Mouse (Mus musculus) embryo, embryonic 10 days (tissue): Measurements from ENCODE around the gene Pax5.
A peak's percentile ranks its signal among the peaks of the same experiment; 100 is the strongest.

Experiments used
- DNase-seq: peaks from one replicate; pipeline ENCODE4 v3.0.0-alpha.2; 2015; ENCODE audit warnings: low spot score

Gene Pax5

GRCm38 (mm10) chr4:44600875-44601274, 109.4 kb downstream of the Pax5 start:
- DNase-seq = no peak

DNA sequence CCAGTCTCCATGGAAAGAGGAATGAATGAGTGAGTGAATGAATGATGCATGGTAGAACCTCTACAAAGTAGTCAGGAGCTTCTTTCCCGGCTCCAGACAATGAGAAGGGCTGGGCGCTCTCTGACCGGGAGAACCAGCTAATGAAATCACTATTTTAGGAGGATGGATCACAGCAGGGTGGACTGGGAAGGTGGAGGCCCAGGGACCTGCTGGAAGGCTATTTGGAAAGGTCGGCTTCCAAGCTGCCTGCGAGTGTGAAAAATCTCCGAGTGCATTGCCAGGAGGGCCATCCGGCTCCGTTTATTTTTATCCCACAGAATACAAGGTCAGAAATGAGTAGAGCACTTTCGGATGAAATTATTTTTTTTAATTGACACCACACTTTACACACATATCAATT, 112.3 kb downstream of the Pax5 start:
- DNase-seq = no peak

- DNase-seq = no peak
These were observed 117.2 kb downstream of the Pax5 start for GRCm38 (mm10) chr4:44593091-44593490.

GRCm38 (mm10) chr4:44582687-44583086, 127.6 kb downstream of the Pax5 start:
- no peak for DNase-seq

- peak; percentile 87 for DNase-seq
These were observed 131.7 kb downstream of the Pax5 start for GRCm38 (mm10) chr4:44578591-44578990.

- DNase-seq = peak; percentile 84
These were observed 133.0 kb downstream of the Pax5 start for GRCm38 (mm10) chr4:44577293-44577692.

GRCm38 (mm10) chr4:44576786-44577185, 133.5 kb downstream of the Pax5 start:
- no peak for DNase-seq

GRCm38 (mm10) chr4:44573017-44573416, 137.3 kb downstream of the Pax5 start:
- no peak for DNase-seq

- no peak for DNase-seq
These were observed 137.9 kb downstream of the Pax5 start for GRCm38 (mm10) chr4:44572373-44572772.

GRCm38 (mm10) chr4:44569138-44569537, 141.1 kb downstream of the Pax5 start:
- DNase-seq = no peak

- DNase-seq = no peak
These were observed 141.6 kb downstream of the Pax5 start for GRCm38 (mm10) chr4:44568666-44569065.

- DNase-seq = no peak
These were observed 143.9 kb downstream of the Pax5 start for GRCm38 (mm10) chr4:44566401-44566800.

DNA sequence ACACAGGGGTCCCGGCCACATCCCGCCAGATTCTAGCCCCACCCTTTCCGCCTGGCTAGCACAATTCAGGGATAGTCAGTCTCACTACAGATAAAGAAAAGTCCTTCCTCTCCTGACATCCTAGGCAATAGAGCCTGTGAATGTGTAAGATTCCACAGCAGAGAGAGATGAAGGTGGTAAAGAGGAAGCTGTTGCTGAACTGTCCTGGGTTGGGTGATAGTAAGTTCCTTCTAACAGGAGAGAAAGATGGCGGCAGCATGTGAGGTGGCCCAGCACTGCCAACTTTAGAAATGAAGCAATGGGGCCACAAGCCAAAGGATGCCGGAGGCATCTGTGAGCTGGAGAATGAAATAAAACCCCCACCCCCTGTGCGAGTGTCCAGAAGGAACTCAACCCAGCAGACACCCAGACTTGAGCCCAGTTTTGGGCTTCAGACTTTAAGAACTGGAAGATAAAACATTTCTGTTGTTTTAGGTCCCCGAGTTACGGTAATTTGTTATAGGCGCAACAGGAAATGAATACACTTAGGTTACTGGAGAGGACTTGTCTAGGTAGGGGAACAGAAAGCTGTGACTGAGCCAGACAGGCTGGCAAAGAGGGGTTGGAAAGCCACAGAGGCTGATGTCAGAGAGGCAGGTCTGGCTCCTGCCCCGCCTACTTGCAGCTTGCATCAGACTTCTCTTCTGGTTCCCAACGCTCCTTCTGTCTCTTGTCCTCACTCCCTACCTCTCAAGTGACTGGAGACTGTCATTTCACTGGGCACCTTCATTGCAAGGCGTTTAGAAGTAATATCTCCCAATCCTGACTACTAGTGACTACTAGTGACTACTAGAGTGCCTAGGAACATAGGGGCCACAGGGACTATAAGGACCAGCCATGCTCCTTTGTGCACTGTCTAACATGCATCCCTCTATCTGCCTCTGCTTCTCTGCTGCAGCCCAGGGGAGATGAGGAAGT, 144.9 kb downstream of the Pax5 start:
- DNase-seq = no peak

DNA sequence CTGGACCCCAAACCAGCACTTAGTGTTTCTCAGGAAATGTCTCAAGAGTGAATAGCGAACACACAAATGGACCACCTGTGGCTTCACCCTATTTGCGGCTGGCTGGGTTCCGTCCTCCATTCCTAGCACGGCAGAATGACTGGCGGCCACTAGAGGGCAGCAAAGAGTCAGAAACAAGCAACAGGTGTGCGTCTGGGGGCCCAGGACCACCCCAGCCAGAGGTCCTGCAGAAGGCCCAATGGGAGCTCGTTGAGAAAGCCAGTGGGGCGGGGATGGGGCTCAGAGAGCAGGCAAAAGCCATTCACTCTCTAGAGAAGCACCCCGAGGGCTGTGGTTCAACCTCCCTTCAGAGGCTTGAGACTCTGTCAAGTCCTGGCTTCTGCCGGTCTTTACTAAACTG, 145.7 kb downstream of the Pax5 start:
- peak; percentile 79 for DNase-seq

DNA sequence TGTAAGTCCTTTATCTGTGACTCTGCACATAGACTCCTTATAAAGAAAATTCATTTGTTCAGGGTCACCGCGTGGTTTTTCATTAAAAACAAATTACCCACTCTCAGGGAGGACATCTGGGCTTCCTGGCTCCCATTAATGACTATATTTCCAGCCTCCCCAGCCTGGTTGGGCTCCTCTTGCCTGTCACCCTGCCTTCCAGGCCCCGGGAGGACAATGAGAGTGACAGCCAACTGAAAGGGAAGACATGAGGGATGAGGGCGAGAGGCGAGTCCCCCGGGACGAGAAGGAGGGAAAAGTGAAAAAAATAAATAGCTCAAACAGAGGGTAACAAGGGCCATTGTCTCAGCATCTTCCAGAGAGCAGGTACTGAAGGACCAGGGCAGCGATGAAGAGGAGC, 149.3 kb downstream of the Pax5 start:
- DNase-seq = peak; percentile 45

- peak; percentile 24 for DNase-seq
These were observed 151.7 kb downstream of the Pax5 start for GRCm38 (mm10) chr4:44558564-44558955.

GRCm38 (mm10) chr4:44557815-44558563, 152.3 kb downstream of the Pax5 start:
- DNase-seq = peak; percentile 91

- DNase-seq = no peak
These were observed 153.6 kb downstream of the Pax5 start for GRCm38 (mm10) chr4:44556586-44557281.

DNA sequence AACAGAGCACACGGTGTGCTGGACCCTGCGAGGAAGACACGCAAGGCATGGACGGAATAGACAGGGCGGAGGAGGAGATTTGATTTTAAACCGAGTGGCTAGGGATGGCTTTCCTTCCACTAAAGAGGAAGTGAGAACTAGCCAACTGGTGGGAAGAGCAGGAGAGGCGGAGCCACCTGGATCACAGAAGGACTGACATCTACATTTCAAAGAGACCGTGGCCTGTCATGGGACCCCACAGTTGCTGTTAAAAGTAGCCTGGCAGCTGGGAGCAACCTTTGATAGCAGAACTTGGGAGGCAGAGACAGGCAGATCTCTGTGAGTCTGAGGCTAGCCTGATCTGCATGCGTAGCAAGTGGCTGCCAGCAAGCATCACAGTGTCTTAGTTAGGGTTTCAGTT, 154.7 kb downstream of the Pax5 start:
- no peak for DNase-seq

DNA sequence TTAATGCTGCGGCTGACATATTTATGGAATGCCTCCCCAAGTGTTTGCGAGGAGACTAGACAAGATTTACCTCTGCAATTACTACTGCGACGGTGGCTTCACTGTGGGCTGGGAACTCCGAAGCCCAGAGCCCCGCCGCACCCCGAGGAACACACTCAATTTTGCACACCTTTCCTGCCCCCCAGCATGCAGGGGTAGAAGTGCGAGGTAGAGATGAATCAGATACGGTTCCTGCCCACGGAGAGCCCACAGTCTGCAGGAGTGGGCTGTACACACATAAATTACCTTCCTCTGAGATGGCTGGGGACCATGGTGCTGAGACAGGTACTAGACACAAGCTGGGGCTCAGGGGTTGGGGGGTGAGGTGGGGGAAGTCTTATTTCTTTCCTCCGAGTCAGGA, 158.8 kb downstream of the Pax5 start:
- DNase-seq = no peak

- DNase-seq = no peak
These were observed 161.3 kb downstream of the Pax5 start for GRCm38 (mm10) chr4:44549029-44549428.

- no peak for DNase-seq
These were observed 164.6 kb downstream of the Pax5 start for GRCm38 (mm10) chr4:44545669-44546068.
